Mouse (Mus musculus): Measurements from ENCODE around the gene Jph4. TPM values are rescaled to one million over a fixed set of nuclear protein-coding genes. Genes with fewer than 3 reads are reported as not detected.

The Jph4 gene
- not detected in 2 replicates for total RNA-seq (2012; rRNA removed)
- polyA plus RNA-seq (2012; ENCODE audit: insufficient read depth in 1 of 2, insufficient read length in 2 of 2, low read depth in 1 of 2, low replicate concordance in 2 of 2, missing spikeins in 1 of 2), result not detected

DNA sequence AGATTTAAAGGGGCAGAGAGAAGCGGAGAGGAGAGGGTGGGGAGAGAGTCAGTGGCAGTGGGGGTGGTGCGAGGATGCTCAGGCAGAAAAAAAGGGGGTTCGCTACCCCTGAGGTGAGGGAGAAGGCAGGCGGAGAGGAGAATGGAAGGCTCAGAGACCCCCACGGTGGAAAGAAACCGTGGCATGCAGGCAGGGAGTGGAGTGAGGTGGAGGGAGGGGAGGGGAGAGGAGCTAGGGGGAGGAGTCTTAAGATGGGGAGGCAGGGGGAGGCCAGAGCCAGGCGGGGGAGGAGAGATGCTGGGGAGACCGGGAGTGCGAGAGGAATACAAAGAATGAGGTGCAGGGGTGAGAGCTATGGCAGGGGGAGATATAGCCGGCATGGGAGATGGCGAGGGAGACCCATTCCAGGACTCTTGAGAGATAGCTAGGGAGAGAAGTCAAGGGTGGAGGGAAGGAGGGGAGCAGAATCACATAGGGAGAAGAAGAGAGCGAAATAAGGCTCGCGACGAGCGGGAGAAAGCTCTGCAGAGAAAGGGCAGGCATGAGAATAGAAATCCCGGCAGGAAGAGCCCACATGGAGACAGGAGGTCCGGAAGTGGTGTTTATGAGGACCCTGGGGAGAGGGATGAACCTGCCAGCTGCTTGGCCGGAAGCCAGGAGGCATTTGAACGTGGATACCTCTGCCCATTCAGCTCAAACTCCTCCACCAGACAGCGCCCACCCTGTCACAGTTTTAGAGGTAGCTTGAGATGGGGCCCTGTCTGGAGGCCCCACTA lies at the start of gene Jph4:
Gene Jph4 (minus strand): TSS at position 511 of the 776 bp plus-strand sequence.
- Histone ChIP-seq H3K27me3 (ENCODE audit: control insufficient read depth in 1 of 2, insufficient read depth in 2 of 2, low read length in 2 of 2) (peaks cover 0 to under 1% of the 10 kb centered on the region in 2 experiments; a peak in 1 of 4 replicates), H3K9me3 (replicated peaks; ENCODE audit: insufficient read depth, low read length) (no peaks in the 10 kb centered on the region), H3K27ac (ENCODE audit: control insufficient read depth, low read depth, low read length) (no peak within 1 kb of the TSS), H3K79me2 (ENCODE audit: control insufficient read depth, insufficient read depth, low read length, poor library complexity) (no peaks in the 10 kb centered on the region), H3K4me1 (ENCODE audit: control insufficient read depth in 1 of 2, insufficient read depth in 2 of 2, low read length in 2 of 2) (no peaks in the 10 kb centered on the region), H3K9ac (ENCODE audit: control insufficient read depth, low read depth, low read length, poor library complexity, severe bottlenecking) (no peak within 1 kb of the TSS), H3K36me3 (ENCODE audit: control insufficient read depth in 1 of 2, insufficient read depth in 2 of 2, low read length in 2 of 2) (no peaks in the 10 kb centered on the region), H3K4me3 (ENCODE audit: control insufficient read depth in 1 of 2, insufficient read depth in 1 of 2, low read depth in 2 of 2, low read length in 2 of 2) (no peak within 1 kb of the TSS)
- DNase-seq (ENCODE audit: low read depth, low spot score), result no peak
- no peak for TF ChIP-seq KAT2A (conservative IDR thresholded peaks at IDR 0.05; ENCODE audit: low read depth, low read length)
- TF ChIP-seq ETS1 (IDR thresholded peaks at IDR 0.05; ENCODE audit: low read depth, low read length), result no peak

DNA sequence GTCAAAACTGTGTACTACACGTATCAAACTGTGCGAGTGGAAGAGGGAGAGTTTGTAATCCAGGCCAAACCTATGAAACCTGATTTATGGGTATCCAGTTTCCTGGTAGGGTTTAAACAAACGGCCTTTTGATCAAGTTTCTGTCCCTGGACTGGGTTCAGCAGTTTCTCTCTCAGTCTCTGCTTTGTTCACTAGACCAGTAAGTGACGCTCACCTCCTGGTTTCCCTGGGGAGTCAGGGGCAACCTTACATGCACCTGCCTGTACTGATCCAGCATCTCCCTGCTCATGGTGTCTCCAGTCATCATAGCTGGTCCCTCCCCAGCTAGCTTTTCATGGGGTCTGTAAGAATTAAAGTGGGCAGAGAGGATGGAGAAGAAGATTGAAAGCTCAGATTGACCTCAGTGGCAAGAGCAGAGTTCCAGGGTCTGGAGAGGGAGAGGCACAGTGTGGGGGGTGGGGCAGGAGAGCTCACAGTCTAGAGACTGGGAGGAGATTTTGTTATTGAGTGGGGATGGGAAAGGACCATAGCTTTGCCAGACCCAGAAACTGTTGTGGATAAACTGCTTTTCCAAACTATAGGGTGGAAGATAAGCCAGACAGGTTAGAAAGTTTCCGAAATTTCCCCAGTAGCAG lies 47.6 kb upstream of the Jph4 start:
- Histone ChIP-seq H3K27me3 (ENCODE audit: control insufficient read depth in 1 of 2, insufficient read depth in 2 of 2, low read length in 2 of 2) (peaks cover 11 to 14% of the 10 kb centered on the region in 2 experiments), H3K4me1 (ENCODE audit: control insufficient read depth in 1 of 2, insufficient read depth in 2 of 2, low read length in 2 of 2) (no peaks in the 10 kb centered on the region), H3K4me3 (ENCODE audit: control insufficient read depth in 1 of 2, insufficient read depth in 1 of 2, low read depth in 2 of 2, low read length in 2 of 2) (no peak overlapping the region), H3K36me3 (ENCODE audit: control insufficient read depth in 1 of 2, insufficient read depth in 2 of 2, low read length in 2 of 2) (no peaks in the 10 kb centered on the region), H3K79me2 (ENCODE audit: control insufficient read depth, insufficient read depth, low read length, poor library complexity) (no peaks in the 10 kb centered on the region), H3K9ac (ENCODE audit: control insufficient read depth, low read depth, low read length, poor library complexity, severe bottlenecking) (no peak overlapping the region), H3K27ac (ENCODE audit: control insufficient read depth, low read depth, low read length) (no peak overlapping the region), H3K9me3 (replicated peaks; ENCODE audit: insufficient read depth, low read length) (no peaks in the 10 kb centered on the region)
- TF ChIP-seq RCOR1 (IDR thresholded peaks at IDR 0.05; ENCODE audit: low read depth, low read length), result no peak
- DNase-seq (ENCODE audit: low read depth, low spot score), result no peak

DNA sequence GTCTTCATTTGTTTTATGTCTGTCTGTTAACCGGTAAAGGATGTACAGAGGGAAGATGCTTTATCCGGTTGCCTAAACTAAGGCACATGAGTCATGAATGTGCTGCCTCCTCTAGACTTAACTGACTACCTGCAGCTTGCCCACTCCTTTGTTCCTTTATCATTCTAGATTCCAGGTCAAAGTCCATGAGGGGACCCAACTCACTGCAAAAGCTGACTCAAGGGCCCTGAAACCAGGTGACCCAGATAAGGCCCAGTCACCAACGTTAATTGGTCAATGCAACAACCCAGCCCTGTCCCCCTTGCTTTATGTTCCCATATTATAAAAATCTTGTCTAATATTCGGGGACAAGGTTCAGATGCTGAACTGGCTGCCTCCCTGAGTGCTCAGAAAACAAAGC lies 45.4 kb upstream of the Jph4 start:
- Histone ChIP-seq H3K4me1 (ENCODE audit: control insufficient read depth in 1 of 2, insufficient read depth in 2 of 2, low read length in 2 of 2) (no peaks in the 10 kb centered on the region), H3K36me3 (ENCODE audit: control insufficient read depth in 1 of 2, insufficient read depth in 2 of 2, low read length in 2 of 2) (no peaks in the 10 kb centered on the region), H3K79me2 (ENCODE audit: control insufficient read depth, insufficient read depth, low read length, poor library complexity) (no peaks in the 10 kb centered on the region), H3K9me3 (replicated peaks; ENCODE audit: insufficient read depth, low read length) (no peaks in the 10 kb centered on the region), H3K27me3 (ENCODE audit: control insufficient read depth in 1 of 2, insufficient read depth in 2 of 2, low read length in 2 of 2) (peaks cover 11 to 18% of the 10 kb centered on the region in 2 experiments), H3K4me3 (ENCODE audit: control insufficient read depth in 1 of 2, insufficient read depth in 1 of 2, low read depth in 2 of 2, low read length in 2 of 2) (no peak overlapping the region), H3K9ac (ENCODE audit: control insufficient read depth, low read depth, low read length, poor library complexity, severe bottlenecking) (no peak overlapping the region), H3K27ac (ENCODE audit: control insufficient read depth, low read depth, low read length) (no peak overlapping the region)
- TF ChIP-seq ELF1 (IDR thresholded peaks at IDR 0.05; ENCODE audit: low read depth, low read length), result no peak
- no peak for TF ChIP-seq SIN3A (IDR thresholded peaks at IDR 0.05; ENCODE audit: low read length)
- TF ChIP-seq POLR2A (IDR thresholded peaks at IDR 0.05; ENCODE audit: control insufficient read depth in 1 of 2, insufficient read depth in 1 of 2, low read depth in 1 of 2, low read length in 2 of 2, poor library complexity in 1 of 2), result no peak
- no peak for TF ChIP-seq MYB (IDR thresholded peaks at IDR 0.05; ENCODE audit: low read depth, low read length)
- no peak for TF ChIP-seq CHD2 (IDR thresholded peaks at IDR 0.05; ENCODE audit: low read length)
- no peak for DNase-seq (ENCODE audit: low read depth, low spot score)

All from MEL (cell line).